Mouse (Mus musculus) cerebellum, adult 2 months (tissue): ENCODE measurements around the gene Crlf1. TPM values are rescaled to one million over a fixed set of nuclear protein-coding genes. Genes with fewer than 3 reads are reported as not detected.

Experiments used
- DNase-seq, 2 experiments: peaks; one replicate each; pipeline ENCODE4 v3.0.0; 2021
- H3K27ac ChIP-seq: fragments of 200-500 bp; 2 replicates; pipeline ENCODE4 v1.5.1; 2012; ENCODE audit warnings: low read length, control low read depth, inconsistent platforms; ENCODE audit not compliant: insufficient read depth
- H3K27me3 ChIP-seq: fragments of 200-500 bp; 2 replicates; pipeline ENCODE4 v1.6.1; 2012; ENCODE audit warnings: inconsistent platforms, mild to moderate bottlenecking, low read length, moderate library complexity; ENCODE audit not compliant: control insufficient read depth, insufficient read depth
- H3K4me1 ChIP-seq: fragments of 200-500 bp; 2 replicates; pipeline ENCODE4 v1.6.1; 2011; ENCODE audit warnings: low read length; ENCODE audit not compliant: control insufficient read depth, insufficient read depth
- H3K4me3 ChIP-seq: fragments of 200-500 bp; replicated peaks from 2 replicates; pipeline ENCODE3; 2011; ENCODE audit warnings: mild to moderate bottlenecking, low read depth, low read length, control low read depth; ENCODE audit not compliant: insufficient read depth
- CTCF ChIP-seq: fragments of 200-500 bp; IDR thresholded peaks from 2 replicates; pipeline ENCODE4 v1.5.1; 2011; ENCODE audit warnings: low read depth, mild to moderate bottlenecking, control low read depth, low read length, moderate library complexity, borderline replicate concordance; ENCODE audit not compliant: insufficient read depth
- POLR2A ChIP-seq: fragments of 200-500 bp; IDR thresholded peaks from 2 replicates; pipeline ENCODE4 v1.6.1; 2011; ENCODE audit warnings: low read length, control low read depth, borderline replicate concordance; ENCODE audit not compliant: insufficient read depth
- WGBS: fragments of 180-500 bp; shearing (Covaris S2); methylation state at CpG from one replicate; pipeline ENCODE4 v1.1.7; 2018; 5-methylcytosine and 5-hydroxymethylcytosine counted together
- polyA plus RNA-seq: library from polyadenylated mRNA; depleted of rRNA; stranded (reverse); fragments of >200 nt; gene quantifications from 2 replicates; pipeline ENCODE4 v1.2.3, GENCODE M21; 2012

Gene Crlf1
- polyA plus RNA-seq, 1 experiment, result 4.0 TPM

DNA sequence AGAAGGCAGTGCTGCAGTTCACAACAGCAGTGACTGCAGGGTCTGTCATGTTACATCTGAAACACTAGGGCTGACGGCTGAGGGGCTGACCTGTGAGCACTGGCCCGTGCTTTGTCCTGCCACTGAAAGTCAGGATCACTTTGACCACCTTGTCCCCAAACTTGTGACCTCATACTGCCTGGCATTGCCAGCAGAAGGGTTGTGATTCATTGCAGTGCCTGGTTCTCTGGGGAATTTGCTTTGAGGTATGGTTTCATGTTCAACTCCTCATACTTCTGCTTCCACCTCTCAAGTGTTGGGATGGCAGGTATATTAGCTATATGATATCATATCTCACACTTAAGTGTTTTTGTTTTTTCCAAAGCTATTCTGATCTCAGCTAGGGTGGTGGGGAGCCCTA is 42.7 kb downstream of the Crlf1 start:
- Histone ChIP-seq H3K27ac (no peak overlapping the region), H3K27me3 (no peaks in the 10 kb centered on the region), H3K4me1 (no peaks in the 10 kb centered on the region; the same call in 1 of the 2 replicates), H3K4me3 (no peak overlapping the region)
- WGBS, result 90% methylated on average over 2 of the region's 2 CpGs
- TF ChIP-seq CTCF (no peak), POLR2A (no peak)
- no peak for DNase-seq

DNA sequence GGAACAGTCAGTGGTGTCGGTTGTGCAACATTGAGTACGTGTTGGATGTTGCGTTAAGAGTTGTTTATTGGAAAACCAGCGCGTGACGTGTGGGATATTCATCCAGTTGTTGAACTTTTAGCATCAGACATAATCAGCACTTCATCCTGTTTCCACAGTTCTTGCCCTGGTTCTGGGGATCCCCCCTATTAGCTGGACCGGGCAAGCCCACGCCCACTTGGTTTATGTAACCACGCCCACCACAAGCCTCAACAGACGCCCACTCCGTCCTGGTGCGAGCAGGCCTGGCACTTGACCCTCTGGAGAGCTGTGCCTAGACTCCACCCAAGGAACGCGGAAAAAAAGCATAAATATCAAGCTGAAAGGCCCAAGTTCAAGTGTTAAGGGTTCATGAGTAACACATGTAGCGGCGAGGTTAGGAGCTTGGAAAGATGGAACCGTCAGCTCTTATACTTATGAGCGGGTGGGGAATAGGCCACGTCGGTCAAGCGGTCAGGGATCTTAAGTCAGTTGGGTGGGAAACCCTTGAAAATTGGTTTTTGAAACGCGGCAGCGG is 45.1 kb downstream of the Crlf1 start:
- peak; percentile 50 to 55 for DNase-seq
- no peaks in the 10 kb centered on the region for H3K27me3 ChIP-seq
- TF ChIP-seq CTCF (no peak), POLR2A (no peak)
- no peak overlapping the region for H3K27ac ChIP-seq
- WGBS, result 23% methylated on average over 24 of the region's 24 CpGs
- peaks cover 5% of the 10 kb centered on the region; the same call in 1 of the 2 replicates for H3K4me1 ChIP-seq
- H3K4me3 ChIP-seq, result peak overlapping the region; percentile 61

DNA sequence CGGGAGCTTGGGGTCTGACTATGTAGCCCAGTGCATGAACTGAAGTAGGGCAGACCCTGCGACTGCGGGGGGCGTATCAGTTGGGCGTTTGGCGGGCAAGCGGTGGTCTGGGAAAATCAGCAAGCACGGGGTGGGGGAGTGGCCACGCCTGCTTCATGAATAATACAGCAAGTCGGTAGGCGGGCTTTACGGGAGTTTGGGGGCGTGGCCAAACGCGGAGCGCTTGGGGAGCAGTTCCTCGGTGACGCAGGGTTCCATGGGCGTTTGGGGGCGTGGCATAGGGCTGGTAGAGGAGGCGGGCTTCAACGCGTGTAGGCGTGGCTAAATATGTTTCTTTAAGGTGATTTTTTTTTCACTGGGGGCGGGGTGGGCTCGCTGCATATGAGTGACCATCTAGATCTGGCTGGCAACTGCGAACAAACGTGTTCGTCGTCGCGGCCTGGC is 45.7 kb downstream of the Crlf1 start:
- H3K27me3 ChIP-seq, result no peaks in the 10 kb centered on the region
- H3K4me1 ChIP-seq, result peaks cover 11% of the 10 kb centered on the region
- 0 out of 2 replicates have a peak, but pooled peaks have one; percentile 13 for TF ChIP-seq POLR2A
- TF ChIP-seq CTCF, result no peak
- H3K27ac ChIP-seq, result peak overlapping the region; percentile 48
- 1% methylated on average over 32 of the region's 32 CpGs for WGBS
- DNase-seq, result peak; percentile 98 to 99
- H3K4me3 ChIP-seq, result peak overlapping the region; percentile 61

DNA sequence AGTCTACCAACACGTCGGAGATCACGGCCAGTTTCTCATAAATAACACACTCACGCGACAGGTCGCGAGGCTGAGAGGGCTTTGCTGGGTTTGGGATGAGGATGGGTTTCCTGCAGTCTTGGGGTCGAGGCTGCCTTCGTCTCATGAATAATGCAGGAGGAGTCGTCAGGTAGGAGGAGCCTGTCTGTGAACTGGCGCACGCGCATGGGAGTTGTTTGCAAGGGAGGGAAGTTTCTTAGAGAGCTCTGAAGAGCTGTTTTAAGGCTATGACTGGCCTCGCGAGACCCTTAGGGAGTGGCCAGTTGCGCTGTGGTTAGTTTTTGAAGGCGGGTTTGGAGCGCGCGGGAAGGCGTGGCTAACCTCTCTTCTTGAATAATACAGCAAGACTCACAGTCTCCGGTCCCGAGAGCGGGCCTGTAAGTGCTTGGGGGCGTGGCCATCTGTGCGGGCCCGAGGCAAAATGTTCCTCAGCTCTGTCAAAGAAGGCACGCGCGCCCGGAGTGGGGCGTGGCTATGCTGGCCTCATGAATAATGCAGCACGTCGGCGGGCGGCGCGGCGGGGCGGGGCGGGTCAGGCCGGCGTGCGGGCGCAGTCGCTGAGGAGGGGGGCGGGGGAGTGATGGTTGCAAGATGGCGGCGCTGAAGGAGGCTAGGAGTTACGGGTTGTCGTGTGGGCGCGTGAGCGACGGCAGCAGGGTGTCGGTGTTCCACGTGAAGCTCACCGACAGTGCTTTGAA is 46.3 kb downstream of the Crlf1 start, which contains the start of gene Ell:
TSS of gene Ell (plus strand) at position 381 of the 737 bp plus-strand sequence.
- TF ChIP-seq POLR2A, result peak; percentile 67
- no peak for TF ChIP-seq CTCF
- Histone ChIP-seq H3K4me3 (peak within 1 kb of the TSS; percentile 61), H3K27me3 (no peaks in the 10 kb centered on the region), H3K27ac (peak within 1 kb of the TSS; percentile 78), H3K4me1 (peaks cover 16% of the 10 kb centered on the region)
- whole genome bisulfite sequencing, result under 1% methylated on average over 58 of the region's 58 CpGs
- peak; percentile 98 for DNase-seq

DNA sequence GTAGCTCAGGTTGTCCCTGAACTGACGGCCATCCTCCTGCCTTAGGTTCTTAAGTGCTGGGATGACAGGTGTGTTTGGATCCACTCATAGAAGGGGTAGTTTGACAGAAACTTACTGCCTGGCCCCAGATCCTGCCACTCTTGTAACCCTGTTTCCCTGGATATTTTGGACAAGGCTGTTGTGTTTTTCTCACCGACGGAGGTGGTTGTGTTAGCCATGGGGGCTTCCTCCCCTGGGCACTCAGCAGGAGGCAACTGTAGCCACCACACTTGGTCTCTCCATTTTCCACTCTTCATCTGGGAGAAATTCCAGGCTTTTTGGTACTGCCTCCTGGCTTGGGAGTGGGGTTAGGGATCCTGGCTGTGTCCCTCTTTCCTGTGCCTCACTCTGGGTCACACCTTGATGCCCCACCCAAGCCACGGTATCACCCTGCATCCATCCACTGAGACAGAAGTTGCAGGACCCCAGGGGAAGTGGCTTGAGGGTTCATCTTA is 47.1 kb downstream of the Crlf1 start:
- TF ChIP-seq POLR2A (no peak), CTCF (no peak)

DNA sequence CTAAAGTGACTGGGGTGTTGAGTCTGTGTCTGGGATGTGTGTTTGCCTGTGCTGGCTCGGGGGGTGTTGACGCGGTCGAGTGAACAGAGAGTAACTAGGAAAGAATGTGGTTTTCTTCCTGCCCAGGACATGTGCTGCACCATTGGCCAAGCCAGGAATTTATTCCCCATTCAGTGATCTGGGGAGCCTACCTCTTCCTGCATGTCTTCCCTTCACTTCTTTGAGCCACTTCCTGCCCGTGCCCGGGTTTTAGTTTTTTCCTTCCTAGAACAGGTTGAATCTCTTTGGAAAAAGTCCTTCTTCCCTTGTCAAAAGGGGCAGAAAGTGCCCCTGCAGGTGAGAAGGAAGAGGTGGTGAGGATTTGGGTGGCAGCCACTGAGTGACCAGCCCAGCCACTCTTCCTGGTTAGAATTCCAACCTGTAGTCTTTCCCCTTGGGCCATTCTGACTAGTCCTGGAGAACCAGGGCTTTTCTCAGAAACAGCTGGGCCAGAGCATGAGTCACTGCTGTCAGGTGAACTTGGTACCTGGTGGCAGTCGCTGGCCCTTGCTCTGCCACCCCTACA is 47.6 kb downstream of the Crlf1 start:
- WGBS, result 24% methylated on average over 7 of the region's 7 CpGs
- H3K4me3 ChIP-seq, result peak overlapping the region; percentile 61
- H3K4me1 ChIP-seq, result peaks cover 19% of the 10 kb centered on the region
- no peak for DNase-seq
- no peak overlapping the region for H3K27ac ChIP-seq
- no peaks in the 10 kb centered on the region for H3K27me3 ChIP-seq
- TF ChIP-seq CTCF (no peak), POLR2A (no peak)

More for the DNA sequence above, 47.1 kb downstream of the Crlf1 start:
- H3K27me3 ChIP-seq, result no peaks in the 10 kb centered on the region
- 2% methylated on average over 4 of the region's 4 CpGs for WGBS
- peak overlapping the region; percentile 61 for H3K4me3 ChIP-seq
- H3K27ac ChIP-seq, result no peak overlapping the region
- DNase-seq, result peak; percentile 38 to 41
- peaks cover 16% of the 10 kb centered on the region for H3K4me1 ChIP-seq

DNA sequence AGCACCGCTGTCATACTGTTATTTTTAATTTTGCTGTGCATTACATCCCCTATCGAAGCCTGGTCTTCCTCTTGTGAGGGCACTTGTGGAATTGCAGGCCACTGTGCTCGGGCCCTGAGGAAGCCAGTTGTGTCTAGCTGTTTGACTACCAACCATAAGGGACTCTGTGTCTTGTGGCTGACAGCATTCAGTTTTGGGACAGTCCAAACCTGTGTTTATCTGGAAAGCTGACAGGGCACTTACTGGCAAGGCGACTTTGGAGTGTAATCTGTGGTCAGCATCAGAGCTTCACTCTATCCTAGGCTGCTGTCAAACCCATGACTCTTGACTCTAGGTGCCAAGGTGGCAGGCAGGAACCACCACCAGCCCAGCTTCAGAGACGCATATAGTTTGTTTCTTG is 48.1 kb downstream of the Crlf1 start:
- 51% methylated on average over 5 of the region's 5 CpGs for WGBS
- no peaks in the 10 kb centered on the region for H3K27me3 ChIP-seq
- H3K4me1 ChIP-seq, result peaks cover 19% of the 10 kb centered on the region
- TF ChIP-seq CTCF (no peak), POLR2A (no peak)
- no peak overlapping the region for H3K27ac ChIP-seq
- DNase-seq, result no peak
- H3K4me3 ChIP-seq, result peak overlapping the region; percentile 26
